Mouse (Mus musculus) hindbrain, embryonic 13.5 days (tissue): ENCODE results near the gene Mfng. TPM values are rescaled to one million over a fixed set of nuclear protein-coding genes. Genes with fewer than 3 reads are reported as not detected.
A peak's percentile ranks its signal among the peaks of the same experiment; 100 is the strongest.

Source experiments
- ATAC-seq: fragments of 200-750 bp; cut with Nextera tagmentation; 2 replicates; pipeline ENCODE4 v1.8.0; 2017; ENCODE audit warnings: moderate TSS enrichment; ENCODE audit not compliant: low FRiP score
- H3K27ac ChIP-seq: fragments of 300-500 bp; sonication (generic); 2 replicates; pipeline ENCODE4 v1.5.1; 2015; ENCODE audit warnings: inconsistent platforms, mild to moderate bottlenecking, moderate library complexity
- H3K27me3 ChIP-seq: fragments of 300-500 bp; sonication (generic); 2 replicates; pipeline ENCODE4 v1.6.1; 2015; ENCODE audit warnings: mild to moderate bottlenecking, inconsistent platforms
- H3K36me3 ChIP-seq: fragments of 300-500 bp; sonication (generic); 2 replicates; pipeline ENCODE4 v1.6.1; 2015; ENCODE audit warnings: mild to moderate bottlenecking, inconsistent platforms
- H3K4me1 ChIP-seq: fragments of 300-500 bp; sonication (generic); replicated peaks from 2 replicates; pipeline ENCODE4 v1.6.1; 2015; ENCODE audit warnings: inconsistent platforms
- H3K4me2 ChIP-seq: fragments of 300-500 bp; sonication (generic); 2 replicates; pipeline ENCODE4 v1.6.1; 2015; ENCODE audit warnings: inconsistent platforms, mild to moderate bottlenecking, moderate library complexity
- H3K4me3 ChIP-seq: fragments of 300-500 bp; sonication (generic); 2 replicates; pipeline ENCODE4 v1.5.1; 2015; ENCODE audit warnings: mild to moderate bottlenecking, inconsistent platforms
- H3K9ac ChIP-seq: fragments of 300-500 bp; sonication (generic); 2 replicates; pipeline ENCODE4 v1.6.1; 2015; ENCODE audit warnings: mild to moderate bottlenecking, inconsistent platforms
- H3K9me3 ChIP-seq: fragments of 300-500 bp; sonication (generic); 2 replicates; pipeline ENCODE4 v1.6.1; 2016; ENCODE audit warnings: inconsistent platforms
- WGBS: fragments of 180-500 bp; shearing (Covaris S2); methylation state at CpG from one replicate; pipeline ENCODE4 v1.1.7; 2015; 5-methylcytosine and 5-hydroxymethylcytosine counted together
- polyA plus RNA-seq: library from polyadenylated mRNA; unstranded; fragments of >200 nt; fragmentation: Nextera tagmentation; extraction: Ambion mirVana; gene quantifications from 2 replicates; pipeline ENCODE4 v1.2.1, GENCODE M21; 2015

The Mfng gene
- polyA plus RNA-seq, 1 experiment from 2014 or later: 36.7 TPM

DNA sequence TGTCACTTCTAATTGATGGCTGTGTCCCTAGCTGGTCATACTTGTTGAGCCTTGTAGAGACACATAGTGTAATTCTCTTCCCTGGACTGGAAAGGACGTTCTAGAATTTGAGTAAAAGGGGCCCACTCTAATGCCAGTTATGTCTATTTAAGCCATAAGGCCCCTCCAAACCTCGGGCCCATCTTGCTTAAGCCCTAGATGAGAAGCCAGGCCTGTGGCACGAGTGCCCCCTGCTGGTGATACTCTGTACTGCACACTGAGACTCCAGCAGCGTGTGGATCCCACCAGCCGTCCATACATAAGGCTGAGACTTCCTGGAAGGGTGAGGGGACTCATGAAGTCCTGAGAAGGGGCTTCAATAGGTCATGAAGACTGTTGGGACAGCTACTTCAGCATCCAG is 29.1 kb downstream of the Mfng start:
- ATAC-seq: 0 out of 2 replicates have a peak, but pooled peaks have one; percentile 21
- Histone ChIP-seq H3K27me3 (no peaks in the 10 kb centered on the region), H3K36me3 (no peaks in the 10 kb centered on the region), H3K4me2 (no peak overlapping the region), H3K4me1 (peaks cover 10% of the 10 kb centered on the region), H3K4me3 (no peak overlapping the region), H3K27ac (no peak overlapping the region), H3K9me3 (no peaks in the 10 kb centered on the region), H3K9ac (no peak overlapping the region)
- 1% methylated on average over 5 of the region's 5 CpGs for WGBS

DNA sequence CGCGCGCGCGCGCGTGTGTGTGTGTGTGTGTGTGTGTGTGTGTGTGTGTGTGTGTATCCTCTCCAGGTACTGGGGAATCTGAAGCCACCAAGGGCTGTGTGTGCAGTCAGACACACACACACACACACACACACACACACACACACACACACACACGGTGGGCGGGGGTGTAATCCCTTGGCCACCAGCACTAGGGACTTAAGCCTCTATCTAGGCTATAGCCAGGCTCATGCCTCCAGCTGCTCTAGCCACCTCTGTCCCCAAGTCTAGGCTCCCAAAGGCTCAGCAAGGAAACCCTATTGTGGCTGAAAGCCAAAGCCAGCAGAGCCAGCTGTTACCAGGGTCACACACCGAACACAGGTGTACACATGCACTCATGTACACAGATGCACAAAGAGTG is 30.4 kb downstream of the Mfng start:
- ATAC-seq: 0 out of 2 replicates have a peak, but pooled peaks have one; percentile 46
- Histone ChIP-seq H3K4me3 (no peak overlapping the region), H3K9me3 (no peaks in the 10 kb centered on the region), H3K27ac (peak overlapping the region; percentile 26), H3K36me3 (no peaks in the 10 kb centered on the region), H3K27me3 (no peaks in the 10 kb centered on the region), H3K4me2 (no peak overlapping the region), H3K4me1 (peaks cover 12% of the 10 kb centered on the region), H3K9ac (0 out of 2 replicates have a peak overlapping the region, but pooled peaks have one; percentile 19)
- WGBS: 59% methylated on average over 3 of the region's 10 CpGs

GRCm38 (mm10) chr15:78740662-78741061 is 32.6 kb downstream of the Mfng start:
- H3K4me3 ChIP-seq: no peak overlapping the region
- 0 out of 2 replicates have a peak overlapping the region, but pooled peaks have one; percentile 24 for H3K9ac ChIP-seq
- whole genome bisulfite sequencing: 73% methylated on average over 12 of the region's 12 CpGs
- no peak overlapping the region for H3K4me2 ChIP-seq
- peaks cover 33% of the 10 kb centered on the region for H3K4me1 ChIP-seq
- no peaks in the 10 kb centered on the region for H3K36me3 ChIP-seq
- ATAC-seq: no peak
- no peaks in the 10 kb centered on the region for H3K9me3 ChIP-seq
- no peaks in the 10 kb centered on the region for H3K27me3 ChIP-seq
- H3K27ac ChIP-seq: no peak overlapping the region

DNA sequence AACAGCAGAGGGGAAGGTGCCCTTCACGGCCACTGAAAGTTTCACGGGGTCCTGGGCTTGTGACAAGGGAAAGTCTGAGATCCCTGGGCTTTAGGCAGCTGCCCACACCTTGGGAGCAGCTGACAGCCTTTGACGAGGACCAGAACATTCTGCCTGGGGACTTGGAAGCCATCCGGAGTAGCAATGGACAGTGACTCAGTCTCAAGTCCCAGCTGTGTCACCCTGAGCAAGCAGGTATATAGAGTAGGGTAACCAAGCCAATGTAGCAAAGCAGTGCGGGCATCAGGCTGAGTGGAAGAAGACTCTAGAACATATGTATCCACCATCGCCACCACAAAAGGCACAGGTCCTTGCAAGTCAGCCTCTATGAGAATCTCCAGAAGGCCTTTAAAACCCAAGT is 36.1 kb downstream of the Mfng start:
- Histone ChIP-seq H3K36me3 (no peaks in the 10 kb centered on the region), H3K9ac (peak overlapping the region; percentile 55), H3K27me3 (0 out of 2 replicates have a peak, but pooled peaks cover 4% of the 10 kb centered on the region), H3K4me2 (no peak overlapping the region), H3K27ac (peak overlapping the region; percentile 95), H3K4me1 (peaks cover 37% of the 10 kb centered on the region), H3K4me3 (no peak overlapping the region), H3K9me3 (no peaks in the 10 kb centered on the region)
- ATAC-seq: no peak
- 53% methylated on average over 6 of the region's 6 CpGs for WGBS

GRCm38 (mm10) chr15:78736681-78737100 is 36.6 kb downstream of the Mfng start:
- no peaks in the 10 kb centered on the region for H3K36me3 ChIP-seq
- H3K9me3 ChIP-seq: no peaks in the 10 kb centered on the region
- peak overlapping the region; percentile 95 for H3K27ac ChIP-seq
- 0 out of 2 replicates have a peak, but pooled peaks cover 4% of the 10 kb centered on the region for H3K27me3 ChIP-seq
- H3K4me2 ChIP-seq: peak overlapping the region; percentile 15; the same call in 1 of the 2 replicates
- no peak overlapping the region for H3K4me3 ChIP-seq
- ATAC-seq: peak; percentile 60
- H3K9ac ChIP-seq: peak overlapping the region; percentile 55
- 21% methylated on average over 7 of the region's 7 CpGs for WGBS
- H3K4me1 ChIP-seq: peaks cover 37% of the 10 kb centered on the region

- no peaks in the 10 kb centered on the region for H3K9me3 ChIP-seq
- WGBS: 36% methylated on average over 3 of the region's 3 CpGs
- 0 out of 2 replicates have a peak, but pooled peaks cover 4% of the 10 kb centered on the region for H3K27me3 ChIP-seq
- peak overlapping the region; percentile 11; the same call in 1 of the 2 replicates for H3K4me2 ChIP-seq
- no peaks in the 10 kb centered on the region for H3K36me3 ChIP-seq
- peak overlapping the region; percentile 95 for H3K27ac ChIP-seq
- H3K4me1 ChIP-seq: peaks cover 42% of the 10 kb centered on the region
- H3K4me3 ChIP-seq: no peak overlapping the region
- peak overlapping the region; percentile 55 for H3K9ac ChIP-seq
- ATAC-seq: peak; percentile 21; the same call in 1 of the 2 replicates
Observed at GRCm38 (mm10) chr15:78736181-78736579, 37.1 kb downstream of the Mfng start.

DNA sequence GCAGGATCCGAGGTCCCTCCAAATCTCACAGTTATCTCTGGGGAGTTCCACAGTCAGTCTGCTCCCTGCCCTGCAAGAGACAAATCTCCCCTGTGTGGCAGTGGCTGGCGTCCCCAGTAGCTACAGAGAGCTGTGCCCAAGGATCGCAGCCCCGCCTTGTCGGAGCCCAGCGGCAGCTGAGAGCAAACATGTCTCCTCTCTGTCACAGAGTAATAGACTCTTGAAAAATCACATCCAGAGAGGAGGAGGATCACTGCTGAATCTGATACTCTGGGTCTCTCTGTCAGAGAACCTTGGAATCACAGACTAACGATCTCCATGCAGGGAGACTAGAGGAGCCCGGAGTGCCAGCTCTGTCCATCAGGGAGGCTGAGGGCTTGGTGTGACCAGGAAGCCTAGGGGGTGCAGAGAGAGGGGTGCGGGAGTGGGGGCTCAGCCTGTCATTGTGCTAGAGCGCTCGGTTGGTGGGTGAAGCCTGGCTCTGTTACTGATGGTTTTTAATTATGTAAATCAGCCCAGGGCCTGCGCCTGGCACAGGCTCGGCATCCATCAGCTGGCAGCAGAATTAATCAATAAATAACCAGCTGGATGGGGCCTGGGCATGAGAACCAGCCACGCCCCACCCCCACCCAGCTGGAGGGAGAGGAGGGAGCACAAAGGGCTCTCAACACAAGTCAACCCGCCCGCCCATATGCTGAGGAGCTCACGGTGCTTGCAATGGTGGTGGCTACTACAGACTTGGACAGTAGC is 37.7 kb downstream of the Mfng start:
- peak overlapping the region; percentile 55; the same call in 1 of the 2 replicates for H3K9ac ChIP-seq
- ATAC-seq: peak; percentile 89
- H3K36me3 ChIP-seq: no peaks in the 10 kb centered on the region
- peak overlapping the region; percentile 38 for H3K4me2 ChIP-seq
- 18% methylated on average over 17 of the region's 17 CpGs for WGBS
- H3K9me3 ChIP-seq: no peaks in the 10 kb centered on the region
- peaks cover 47% of the 10 kb centered on the region for H3K4me1 ChIP-seq
- peak overlapping the region; percentile 95 for H3K27ac ChIP-seq
- no peak overlapping the region for H3K4me3 ChIP-seq
- H3K27me3 ChIP-seq: 0 out of 2 replicates have a peak, but pooled peaks cover 4% of the 10 kb centered on the region

DNA sequence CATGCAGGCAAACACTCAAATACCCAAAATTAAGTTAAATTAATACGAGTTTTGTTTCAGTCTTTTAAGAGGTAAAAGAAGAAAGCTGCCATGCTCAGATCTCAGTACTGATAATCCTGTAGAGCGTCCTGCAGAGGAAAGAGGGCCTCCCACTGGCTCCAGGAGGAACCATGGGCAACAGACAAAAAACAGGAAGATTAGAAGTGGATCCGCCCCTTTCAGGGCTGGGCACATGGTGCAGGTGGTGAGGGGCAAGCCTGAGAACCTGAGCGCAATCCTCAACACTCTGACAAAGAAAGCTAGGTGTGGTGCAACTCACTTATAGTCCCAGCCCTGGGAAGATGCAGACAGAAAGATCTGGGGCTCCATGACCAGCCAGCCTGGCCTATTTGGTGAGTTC is 41.4 kb downstream of the Mfng start:
- 76% methylated on average over 4 of the region's 4 CpGs for whole genome bisulfite sequencing
- Histone ChIP-seq H3K4me1 (peaks cover 42% of the 10 kb centered on the region), H3K9me3 (no peaks in the 10 kb centered on the region), H3K27ac (no peak overlapping the region), H3K4me2 (no peak overlapping the region), H3K9ac (no peak overlapping the region), H3K36me3 (no peaks in the 10 kb centered on the region), H3K4me3 (no peak overlapping the region), H3K27me3 (0 out of 2 replicates have a peak, but pooled peaks cover 4% of the 10 kb centered on the region)
- no peak for ATAC-seq

DNA sequence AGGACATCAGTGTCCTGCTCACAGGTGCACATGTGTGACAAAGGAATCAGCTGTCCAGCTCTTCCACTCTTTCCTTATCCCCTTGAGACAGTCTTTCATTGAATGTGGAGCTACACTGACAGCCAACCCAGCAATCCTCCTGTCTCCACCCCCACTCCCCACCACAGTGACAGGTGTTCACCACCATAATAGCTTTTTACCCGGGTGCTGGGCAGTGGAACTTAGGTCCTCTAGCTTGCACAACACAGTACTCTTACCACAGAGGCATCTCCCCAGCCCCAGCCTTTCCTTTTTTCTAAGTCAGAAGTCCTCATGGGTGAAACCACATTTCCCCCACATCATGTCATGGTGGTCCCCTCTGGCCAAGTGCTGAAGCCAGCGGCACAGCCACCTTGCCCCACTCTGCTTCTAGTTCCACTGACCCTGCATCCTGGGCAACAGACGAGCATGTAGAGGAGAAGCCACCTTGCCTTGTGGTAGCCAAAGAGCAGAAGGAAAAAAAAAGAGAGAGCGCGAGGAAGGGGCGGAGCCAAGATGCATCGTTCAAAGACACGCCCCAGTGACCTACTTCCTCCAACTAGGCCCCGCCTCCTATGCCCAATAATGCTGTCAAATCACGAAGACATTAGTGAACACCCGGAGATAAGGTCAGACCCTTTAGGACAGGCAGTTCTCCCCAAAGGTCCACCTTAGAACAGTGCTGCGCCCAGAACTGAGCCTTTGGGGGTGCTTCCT is 42.8 kb downstream of the Mfng start:
- 84% methylated on average over 12 of the region's 12 CpGs for WGBS
- Histone ChIP-seq H3K9me3 (no peaks in the 10 kb centered on the region), H3K27ac (peak overlapping the region; percentile 40; the same call in 1 of the 2 replicates), H3K4me1 (peaks cover 29% of the 10 kb centered on the region), H3K36me3 (no peaks in the 10 kb centered on the region), H3K27me3 (peaks cover 7% of the 10 kb centered on the region; the same call in 1 of the 2 replicates), H3K4me3 (no peak overlapping the region), H3K4me2 (no peak overlapping the region), H3K9ac (no peak overlapping the region)
- no peak for ATAC-seq

DNA sequence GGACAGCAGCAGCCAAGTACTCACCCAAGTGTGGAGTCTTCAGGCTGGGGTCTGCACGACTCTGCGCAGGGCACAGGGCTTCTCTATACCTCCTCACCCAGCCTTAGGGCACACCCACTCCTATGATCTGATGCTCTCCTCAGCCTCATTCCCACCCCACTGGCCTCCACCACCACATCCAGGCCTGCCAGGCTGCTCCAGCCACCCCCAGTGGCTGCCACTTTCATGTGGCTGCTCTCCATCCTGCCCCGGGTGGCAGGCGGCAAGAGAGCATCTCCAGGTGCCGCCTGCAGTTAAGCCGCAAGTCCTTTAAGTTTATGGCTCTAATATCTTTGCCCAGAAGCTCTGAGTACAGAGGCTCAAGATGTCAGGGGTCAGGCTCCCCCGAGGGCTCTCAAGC is 46.6 kb downstream of the Mfng start:
- no peak overlapping the region for H3K9ac ChIP-seq
- no peaks in the 10 kb centered on the region for H3K9me3 ChIP-seq
- H3K27me3 ChIP-seq: peaks cover 14% of the 10 kb centered on the region; the same call in 1 of the 2 replicates
- no peak overlapping the region for H3K4me2 ChIP-seq
- peaks cover 17% of the 10 kb centered on the region for H3K4me1 ChIP-seq
- H3K36me3 ChIP-seq: no peaks in the 10 kb centered on the region
- 79% methylated on average over 7 of the region's 7 CpGs for WGBS
- no peak overlapping the region for H3K27ac ChIP-seq
- ATAC-seq: no peak
- no peak overlapping the region for H3K4me3 ChIP-seq

DNA sequence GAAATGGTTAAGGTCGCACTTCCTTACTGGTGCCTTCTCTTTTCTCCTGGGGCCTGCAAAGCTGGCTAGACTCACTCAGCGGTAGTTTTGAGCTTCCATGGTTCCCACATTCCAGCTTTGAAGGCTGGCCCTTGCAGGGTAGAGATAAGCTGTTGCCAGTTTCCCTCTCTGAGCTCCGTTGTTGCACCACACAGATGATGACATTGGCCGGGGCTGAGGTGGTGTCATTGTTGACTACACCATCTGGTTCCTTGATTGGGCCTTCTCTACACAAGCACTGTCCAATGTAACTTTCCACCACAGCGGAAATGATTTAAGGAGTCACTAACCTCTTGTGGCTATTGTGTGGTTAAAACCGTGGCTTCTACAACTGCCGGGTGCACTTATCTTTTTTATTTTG is 52.7 kb downstream of the Mfng start:
- no peak overlapping the region for H3K27ac ChIP-seq
- H3K27me3 ChIP-seq: peaks cover 60% of the 10 kb centered on the region
- WGBS: 63% methylated on average over 7 of the region's 7 CpGs
- peaks cover 48% of the 10 kb centered on the region for H3K4me1 ChIP-seq
- H3K4me2 ChIP-seq: no peak overlapping the region
- H3K36me3 ChIP-seq: no peaks in the 10 kb centered on the region
- no peak overlapping the region for H3K9ac ChIP-seq
- ATAC-seq: no peak
- H3K9me3 ChIP-seq: no peaks in the 10 kb centered on the region
- H3K4me3 ChIP-seq: no peak overlapping the region

- Histone ChIP-seq H3K27ac (no peak overlapping the region), H3K4me2 (peak overlapping the region; percentile 23; the same call in 1 of the 2 replicates), H3K36me3 (no peaks in the 10 kb centered on the region), H3K4me3 (no peak overlapping the region), H3K9ac (no peak overlapping the region), H3K9me3 (no peaks in the 10 kb centered on the region), H3K4me1 (peaks cover 53% of the 10 kb centered on the region), H3K27me3 (peaks cover 64% of the 10 kb centered on the region)
- ATAC-seq: no peak
- WGBS: 2% methylated on average over 16 of the region's 16 CpGs
Observed at GRCm38 (mm10) chr15:78720094-78720493, 53.2 kb downstream of the Mfng start.
